Mouse (Mus musculus): ENCODE results near the gene Cbll1. TPM values are rescaled to one million over a fixed set of nuclear protein-coding genes. Genes with fewer than 3 reads are reported as not detected.
"Not testable (repeated sequence)": the region's sequence is repeated elsewhere in the genome, so short reads cannot be mapped to it uniquely, and the experiment has no call there.

The Cbll1 gene
- polyA plus RNA-seq, 1 experiment from 2014 or later, result 17.1 TPM

DNA sequence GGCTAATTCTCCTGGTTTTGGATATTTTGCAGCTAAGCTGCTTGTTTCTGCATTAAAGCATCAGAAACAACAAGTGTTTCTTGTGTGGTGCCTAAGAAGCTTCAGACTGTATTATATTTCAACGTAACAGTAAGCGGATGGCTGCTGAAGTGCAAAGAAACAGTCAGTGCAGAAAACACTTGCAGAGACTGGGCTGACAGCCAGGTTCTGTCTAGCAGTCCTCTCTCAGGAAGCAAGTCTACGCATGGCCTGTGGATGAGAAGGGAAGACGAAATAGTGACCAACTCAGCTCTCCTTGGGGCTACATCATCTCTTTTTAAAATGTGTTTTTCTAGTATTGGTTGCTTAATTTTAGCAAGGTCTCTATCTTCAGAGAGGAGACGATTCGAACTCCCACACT, 20.7 kb upstream of the Cbll1 start:
- Histone ChIP-seq H3K4me3 (no peak overlapping the region), H3K4me1 (no peaks in the 10 kb centered on the region), H3K27ac (replicated peaks) (no peak overlapping the region), H3K9ac (replicated peaks) (no peak overlapping the region), H3K9me3 (no peaks in the 10 kb centered on the region), H3K36me3 (no peaks in the 10 kb centered on the region), H3K4me2 (replicated peaks) (no peak overlapping the region), H3K27me3 (no peaks in the 10 kb centered on the region)
- 89% methylated on average over 6 of the region's 6 CpGs for WGBS
- no peak for ATAC-seq (ENCODE audit: low FRiP score, low read depth)

DNA sequence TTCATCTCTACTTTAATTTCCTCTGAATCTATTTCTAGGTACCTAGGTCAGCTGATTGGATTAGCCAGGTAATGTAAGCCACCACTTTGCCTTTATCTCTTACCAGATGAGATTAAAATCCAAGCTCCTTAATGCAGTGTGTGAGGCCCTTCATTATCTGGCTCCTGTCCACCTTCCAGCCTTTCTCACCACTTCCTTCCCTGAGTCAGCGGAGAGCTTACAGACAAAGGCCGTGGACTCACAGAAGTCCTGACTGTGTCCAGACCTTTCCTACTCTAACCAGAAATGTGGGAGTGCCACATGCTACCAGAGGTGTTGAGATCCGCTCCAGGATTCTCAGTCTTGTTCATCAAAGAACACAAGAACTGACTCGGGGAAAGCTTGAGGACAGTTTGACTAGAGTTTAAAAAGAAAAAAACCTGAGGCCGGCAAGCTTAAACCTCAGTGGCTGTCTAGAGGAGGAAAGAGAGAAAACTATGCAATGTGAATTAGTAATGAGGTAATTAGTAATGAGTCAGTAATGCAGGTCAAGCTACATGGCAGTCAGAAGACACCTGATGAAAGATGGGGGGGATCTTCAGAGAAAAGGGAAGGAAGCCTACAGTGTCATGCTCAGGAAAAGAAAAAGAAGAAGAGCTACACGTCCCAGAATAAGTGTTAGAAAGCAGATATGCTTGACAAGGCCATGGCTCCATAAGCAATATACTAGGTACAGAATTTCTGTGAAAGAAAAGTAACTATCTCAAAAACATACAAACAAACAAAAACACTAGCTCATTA, 14.5 kb upstream of the Cbll1 start:
- Histone ChIP-seq H3K27me3 (no peaks in the 10 kb centered on the region), H3K9ac (replicated peaks) (no peak overlapping the region), H3K36me3 (no peaks in the 10 kb centered on the region), H3K4me2 (replicated peaks) (no peak overlapping the region), H3K27ac (replicated peaks) (no peak overlapping the region), H3K4me3 (no peak overlapping the region), H3K4me1 (no peaks in the 10 kb centered on the region), H3K9me3 (no peaks in the 10 kb centered on the region)
- ATAC-seq (ENCODE audit: low FRiP score, low read depth), result no peak
- WGBS, result 75% methylated on average over 6 of the region's 6 CpGs

DNA sequence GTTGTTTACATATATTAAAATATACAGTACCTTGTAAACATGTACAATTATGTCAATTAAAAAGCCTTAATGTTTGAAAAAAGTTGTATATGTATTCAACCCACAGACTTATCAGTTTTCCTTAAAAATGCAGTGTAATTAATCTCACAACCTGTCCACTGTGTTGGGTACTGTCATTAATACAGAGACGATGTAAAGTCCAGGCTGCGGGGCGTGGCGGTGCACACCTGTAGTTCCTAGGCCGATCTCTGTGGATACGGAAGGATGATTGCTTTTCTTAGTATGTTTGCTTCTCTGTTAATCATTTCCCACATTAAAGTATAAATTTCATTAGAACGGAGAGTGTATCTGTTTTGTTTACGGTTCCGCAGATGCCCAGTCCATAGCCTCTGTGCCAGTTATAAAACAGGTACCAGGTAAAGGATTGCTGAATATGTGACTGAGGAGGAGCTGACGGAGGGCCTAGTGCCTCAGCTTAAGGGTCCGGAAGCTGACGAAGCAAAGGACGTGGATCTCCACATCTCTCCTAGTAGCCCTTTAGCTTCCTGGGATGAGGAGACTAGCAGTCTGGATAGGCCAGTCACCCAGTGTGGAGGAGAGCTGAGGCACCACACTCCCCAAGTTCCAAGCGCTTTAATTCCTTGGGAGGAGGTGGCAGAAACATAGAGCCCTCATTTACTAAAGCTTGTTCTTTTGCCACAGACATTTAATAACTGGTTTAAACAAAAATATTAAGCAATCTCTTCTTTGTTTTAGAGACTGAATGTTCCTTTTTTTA, 13.4 kb upstream of the Cbll1 start:
- Histone ChIP-seq H3K4me3 (no peak overlapping the region), H3K4me1 (no peaks in the 10 kb centered on the region), H3K4me2 (replicated peaks) (no peak overlapping the region), H3K9me3 (no peaks in the 10 kb centered on the region), H3K27ac (replicated peaks) (no peak overlapping the region), H3K27me3 (no peaks in the 10 kb centered on the region), H3K36me3 (no peaks in the 10 kb centered on the region), H3K9ac (replicated peaks) (no peak overlapping the region)
- no peak for ATAC-seq (ENCODE audit: low FRiP score, low read depth)
- WGBS, result 89% methylated on average over 14 of the region's 14 CpGs

DNA sequence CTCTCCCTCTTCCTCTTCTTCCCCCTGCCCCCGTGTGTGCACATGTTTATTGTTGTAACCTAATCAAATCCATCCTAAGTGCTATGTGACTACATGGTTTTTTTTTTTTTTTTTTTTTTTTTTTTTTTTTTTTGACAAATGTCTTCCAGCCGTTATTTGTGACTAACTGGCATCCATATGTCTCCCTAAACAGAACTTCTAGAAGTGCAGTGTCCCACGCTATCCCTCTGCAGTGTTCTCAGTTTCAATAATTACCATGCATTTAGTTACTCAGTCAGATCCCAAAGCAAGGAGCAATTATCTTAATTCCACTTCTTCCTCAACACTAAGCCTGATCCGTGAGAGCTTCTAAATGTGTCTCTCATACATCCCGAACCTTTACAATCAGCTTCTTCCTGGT, 11.8 kb upstream of the Cbll1 start:
- Histone ChIP-seq H3K9ac (replicated peaks) (no peak overlapping the region), H3K4me3 (no peak overlapping the region), H3K4me2 (replicated peaks) (no peak overlapping the region), H3K4me1 (no peaks in the 10 kb centered on the region), H3K36me3 (no peaks in the 10 kb centered on the region), H3K27me3 (no peaks in the 10 kb centered on the region), H3K27ac (replicated peaks) (no peak overlapping the region), H3K9me3 (no peaks in the 10 kb centered on the region)
- ATAC-seq (ENCODE audit: low FRiP score, low read depth), result no peak
- WGBS, result 69% methylated on average over 4 of the region's 5 CpGs

DNA sequence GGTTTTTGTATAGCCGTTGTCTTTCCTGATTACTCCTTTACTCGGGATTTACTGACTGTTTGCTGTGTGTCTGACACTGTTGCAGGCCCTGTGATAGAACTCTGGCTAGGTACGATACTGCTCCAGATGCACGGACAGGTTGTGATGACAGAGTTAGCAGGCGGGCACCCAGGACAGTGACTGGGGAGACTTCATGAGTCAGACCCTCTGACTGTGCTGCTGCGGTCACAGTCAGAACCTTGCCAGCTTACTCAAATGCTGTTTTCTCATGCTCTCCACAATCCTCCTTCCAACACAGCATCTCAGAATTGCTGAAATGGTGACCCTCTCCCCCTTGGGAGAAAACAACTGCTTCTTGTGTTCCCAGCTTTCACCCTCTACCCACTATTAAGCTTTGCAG, 9.1 kb upstream of the Cbll1 start:
- H3K4me3 ChIP-seq, result no peak overlapping the region
- 85% methylated on average over 6 of the region's 6 CpGs for WGBS
- no peaks in the 10 kb centered on the region for H3K9me3 ChIP-seq
- no peak for ATAC-seq (ENCODE audit: low FRiP score, low read depth)
- H3K27me3 ChIP-seq, result no peaks in the 10 kb centered on the region
- H3K27ac ChIP-seq (replicated peaks), result no peak overlapping the region
- H3K36me3 ChIP-seq, result no peaks in the 10 kb centered on the region
- no peak overlapping the region for H3K4me2 ChIP-seq (replicated peaks)
- H3K4me1 ChIP-seq, result no peaks in the 10 kb centered on the region
- no peak overlapping the region for H3K9ac ChIP-seq (replicated peaks)

DNA sequence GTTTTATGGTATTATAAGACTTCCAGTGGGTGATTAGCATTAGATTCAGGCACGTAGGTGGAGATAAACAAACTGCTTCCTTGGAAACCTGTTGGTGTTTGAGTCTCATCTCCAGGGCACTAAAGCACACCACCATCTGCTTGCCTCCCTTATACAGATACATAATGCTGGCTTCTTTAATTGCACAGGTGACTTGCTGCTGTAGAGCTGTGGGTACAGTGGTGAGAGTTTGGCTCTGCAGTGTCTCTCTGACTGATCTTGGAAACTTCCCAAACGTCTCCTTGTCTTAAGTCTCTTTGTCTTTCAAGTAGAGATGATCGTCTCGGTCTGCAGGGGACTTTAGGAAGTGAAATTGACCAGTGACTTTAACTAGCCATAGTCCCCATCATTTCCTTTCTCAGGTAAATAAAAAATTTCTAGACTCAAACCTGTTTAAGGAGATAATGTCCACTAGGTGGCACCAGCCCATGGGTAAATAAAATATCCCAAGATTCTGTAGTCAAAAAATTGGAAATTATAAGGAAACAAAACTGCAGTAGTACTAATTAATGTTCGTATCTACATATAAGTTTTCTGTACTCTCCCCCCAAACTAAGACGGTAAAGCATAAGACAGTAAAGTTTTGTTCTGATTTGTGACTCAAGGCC, 8.4 kb upstream of the Cbll1 start:
- H3K4me2 ChIP-seq (replicated peaks), result no peak overlapping the region
- no peak overlapping the region for H3K4me3 ChIP-seq
- no peak overlapping the region for H3K27ac ChIP-seq (replicated peaks)
- WGBS, result 50% methylated on average over 6 of the region's 6 CpGs
- H3K27me3 ChIP-seq, result no peaks in the 10 kb centered on the region
- no peaks in the 10 kb centered on the region for H3K36me3 ChIP-seq
- H3K9me3 ChIP-seq, result no peaks in the 10 kb centered on the region
- no peak for ATAC-seq (ENCODE audit: low FRiP score, low read depth)
- no peaks in the 10 kb centered on the region for H3K4me1 ChIP-seq
- no peak overlapping the region for H3K9ac ChIP-seq (replicated peaks)

DNA sequence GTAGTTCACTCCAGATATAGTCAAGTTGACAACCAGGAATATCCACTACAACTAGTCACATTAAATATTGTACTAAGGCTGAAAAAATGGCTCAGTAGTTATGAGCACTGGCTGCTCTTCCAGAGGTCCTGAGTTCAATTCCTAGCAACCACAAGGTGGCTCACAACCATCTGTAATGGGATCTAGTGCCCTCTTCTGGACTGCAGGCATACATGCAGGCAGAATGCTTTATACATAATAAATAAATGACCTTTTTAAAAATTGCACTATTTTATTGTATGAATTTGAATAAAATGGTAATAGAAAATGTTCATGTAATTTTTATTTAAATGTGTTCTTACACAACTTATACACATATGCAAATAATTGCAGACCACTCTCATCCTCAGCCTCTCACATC, 3.8 kb upstream of the Cbll1 start:
- ATAC-seq (ENCODE audit: low FRiP score, low read depth), result no peak
- Histone ChIP-seq H3K9ac (replicated peaks) (no peak overlapping the region), H3K9me3 (no peaks in the 10 kb centered on the region), H3K4me3 (no peak overlapping the region), H3K27me3 (no peaks in the 10 kb centered on the region), H3K4me1 (peaks cover 8% of the 10 kb centered on the region), H3K4me2 (replicated peaks) (no peak overlapping the region), H3K27ac (replicated peaks) (no peak overlapping the region), H3K36me3 (no peaks in the 10 kb centered on the region)

DNA sequence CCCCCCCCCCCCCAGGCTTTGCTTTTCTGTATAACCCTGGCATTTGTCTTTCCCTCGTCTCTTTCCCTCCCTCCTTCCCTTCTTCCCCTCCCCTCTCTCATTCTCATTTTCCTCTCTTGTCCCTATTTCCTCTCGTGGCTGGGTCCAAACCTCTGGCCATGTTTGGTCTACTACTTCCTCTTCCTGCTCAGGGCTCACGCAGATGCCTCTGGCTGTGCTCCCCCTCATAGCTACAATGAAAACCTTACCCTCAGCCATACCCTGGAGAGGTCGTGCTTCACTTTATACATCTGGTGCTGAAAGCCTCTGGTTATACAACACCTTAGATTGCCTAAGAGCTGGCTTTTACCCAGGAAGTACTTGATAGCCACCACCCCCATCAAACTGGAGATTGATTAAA, 1.9 kb upstream of the Cbll1 start:
- no peak overlapping the region for H3K9ac ChIP-seq (replicated peaks)
- peaks cover 14% of the 10 kb centered on the region for H3K4me1 ChIP-seq
- no peak for ATAC-seq (ENCODE audit: low FRiP score, low read depth)
- no peaks in the 10 kb centered on the region for H3K36me3 ChIP-seq
- no peak overlapping the region for H3K4me3 ChIP-seq
- H3K27me3 ChIP-seq, result no peaks in the 10 kb centered on the region
- 68% methylated on average over 4 of the region's 4 CpGs for WGBS
- H3K27ac ChIP-seq (replicated peaks), result no peak overlapping the region
- H3K9me3 ChIP-seq, result no peaks in the 10 kb centered on the region
- no peak overlapping the region for H3K4me2 ChIP-seq (replicated peaks)

DNA sequence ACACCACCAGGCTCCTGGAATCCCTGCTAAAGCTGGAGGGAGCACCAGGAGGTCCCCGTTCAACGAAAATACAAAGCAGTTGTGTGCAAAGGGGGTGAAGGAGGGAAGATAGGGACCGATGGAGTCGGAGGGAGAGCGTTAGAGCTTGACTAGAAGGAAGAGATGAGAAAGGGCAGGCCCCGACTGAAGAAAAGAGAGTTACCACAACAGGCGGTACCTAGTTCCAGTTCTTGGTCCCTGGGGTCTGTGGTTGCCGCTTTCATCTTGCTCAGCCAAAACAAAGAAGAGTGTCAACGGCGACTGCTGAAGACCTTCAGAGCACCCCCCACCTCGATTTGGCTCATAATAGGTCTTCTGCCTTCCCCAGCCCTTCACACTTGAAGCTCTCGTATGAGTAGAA, 780 bp upstream of the Cbll1 start:
- Histone ChIP-seq H3K9ac (replicated peaks) (peak overlapping the region; percentile 79), H3K27me3 (no peaks in the 10 kb centered on the region), H3K27ac (replicated peaks) (peak overlapping the region; percentile 93), H3K9me3 (no peaks in the 10 kb centered on the region), H3K4me1 (peaks cover 14% of the 10 kb centered on the region), H3K36me3 (no peaks in the 10 kb centered on the region), H3K4me3 (peak overlapping the region; percentile 78), H3K4me2 (replicated peaks) (peak overlapping the region; percentile 84)
- no peak for ATAC-seq (ENCODE audit: low FRiP score, low read depth)
- 3% methylated on average over 12 of the region's 12 CpGs for WGBS

DNA sequence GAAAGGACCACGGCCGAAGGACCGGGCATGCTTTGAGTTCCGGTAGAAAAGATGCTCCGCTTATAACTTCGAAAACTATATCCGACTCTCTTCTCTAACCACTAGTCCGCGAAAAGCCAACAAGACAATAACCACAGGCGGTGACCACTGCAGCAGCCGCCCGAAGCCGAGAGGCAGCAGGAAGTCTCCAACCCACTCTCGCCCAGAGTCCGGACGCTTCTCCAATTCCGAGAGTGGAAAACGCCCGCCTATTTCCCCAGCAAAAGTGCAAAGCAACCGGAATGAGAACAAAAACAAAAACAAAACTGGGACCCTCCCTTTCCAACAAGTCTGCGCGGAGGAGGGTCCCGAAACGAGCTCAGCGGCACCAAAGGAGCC, 491 bp downstream of the Cbll1 start:
- no peaks in the 10 kb centered on the region for H3K27me3 ChIP-seq
- no peaks in the 10 kb centered on the region for H3K9me3 ChIP-seq
- H3K9ac ChIP-seq (replicated peaks), result peak overlapping the region; percentile 79
- peak overlapping the region; percentile 84 for H3K4me2 ChIP-seq (replicated peaks)
- H3K4me1 ChIP-seq, result peaks cover 14% of the 10 kb centered on the region
- H3K4me3 ChIP-seq, result peak overlapping the region; percentile 78
- WGBS, result 2% methylated on average over 25 of the region's 25 CpGs
- peaks cover 6% of the 10 kb centered on the region for H3K36me3 ChIP-seq
- peak overlapping the region; percentile 93 for H3K27ac ChIP-seq (replicated peaks)
- ATAC-seq (ENCODE audit: low FRiP score, low read depth), result no peak

DNA sequence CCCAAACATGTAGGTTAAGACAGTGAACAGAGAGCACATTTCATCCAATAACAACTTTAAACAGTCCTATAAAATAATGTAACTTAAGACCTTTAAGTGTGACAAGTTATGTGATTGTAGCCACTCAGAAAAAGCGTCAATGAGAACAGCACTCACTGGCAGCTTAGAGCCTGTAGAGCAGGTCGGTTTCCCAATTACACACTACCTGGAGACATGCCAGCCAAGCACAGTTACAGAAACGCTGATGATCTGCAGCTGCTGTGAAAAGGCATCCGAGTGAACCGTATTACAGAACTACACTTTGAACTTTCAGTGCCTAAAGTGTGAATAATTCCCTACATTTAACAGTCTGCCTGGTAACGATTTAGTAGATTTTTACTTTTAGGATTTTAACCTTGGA, 13.0 kb downstream of the Cbll1 start:
- Histone ChIP-seq H3K4me2 (replicated peaks) (no peak overlapping the region), H3K27me3 (no peaks in the 10 kb centered on the region), H3K4me3 (no peak overlapping the region), H3K9ac (replicated peaks) (no peak overlapping the region), H3K9me3 (no peaks in the 10 kb centered on the region), H3K4me1 (no peaks in the 10 kb centered on the region), H3K27ac (replicated peaks) (no peak overlapping the region), H3K36me3 (peaks cover 43% of the 10 kb centered on the region)
- ATAC-seq (ENCODE audit: low FRiP score, low read depth), result no peak
- 90% methylated on average over 6 of the region's 6 CpGs for WGBS

DNA sequence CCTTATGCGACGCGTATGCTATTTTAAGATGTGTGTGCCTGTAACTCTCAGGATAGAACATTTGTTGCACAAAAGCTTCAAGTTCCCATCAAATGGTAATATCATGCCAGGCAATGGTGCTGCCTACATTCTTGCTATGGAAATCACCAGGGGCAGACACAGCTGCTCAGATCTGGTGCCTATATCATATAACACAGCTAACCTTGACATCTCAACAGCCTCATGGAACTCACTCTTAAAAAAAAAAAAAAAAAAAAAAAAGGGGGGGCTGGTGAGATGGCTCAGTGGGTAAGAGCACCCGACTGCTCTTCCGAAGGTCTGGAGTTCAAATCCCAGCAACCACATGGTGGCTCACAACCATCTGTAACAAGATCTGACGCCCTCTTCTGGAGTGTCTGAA, 21.2 kb downstream of the Cbll1 start:
- not testable (repeated sequence) for H3K4me3 ChIP-seq; H3K27ac ChIP-seq (replicated peaks); H3K27me3 ChIP-seq; H3K36me3 ChIP-seq; H3K9me3 ChIP-seq; H3K9ac ChIP-seq (replicated peaks); ATAC-seq (ENCODE audit: low FRiP score, low read depth); H3K4me2 ChIP-seq (replicated peaks); H3K4me1 ChIP-seq
- 91% methylated on average over 4 of the region's 6 CpGs for WGBS
